Mouse (Mus musculus): ENCODE measurements around the gene Dcdc2c. TPM values are rescaled to one million over a fixed set of nuclear protein-coding genes. Genes with fewer than 3 reads are reported as not detected.

Gene Dcdc2c
- total RNA-seq (2021): 1 to 10 TPM in 1 of 2 experiments, under 1 TPM in 1; 0.97 to 1.1 TPM
- long read RNA-seq, experiment 1: 0 reads
- long read RNA-seq, experiment 2: 0 reads

GRCm38 (mm10) chr12:28552299-28552698 is at the start of gene Dcdc2c:
TSS of gene Dcdc2c (minus strand) at chr12:28552399.
- Histone ChIP-seq H3K27ac (no peak within 1 kb of the TSS), H3K4me3 (no peak within 1 kb of the TSS)
- DNase-seq (ENCODE audit: extremely low spot score in 1 of 2, low spot score in 2 of 2): no peak
- TF ChIP-seq CTCF (IDR thresholded peaks at IDR 0.05): no peak
- intact Hi-C loops (cut with DNase I): no loop called here

- no peak overlapping the region for H3K4me3 ChIP-seq
- intact Hi-C loops (cut with DNase I): no loop called here
- TF ChIP-seq CTCF (IDR thresholded peaks at IDR 0.05): no peak
- no peak overlapping the region for H3K27ac ChIP-seq
- DNase-seq (ENCODE audit: extremely low spot score in 1 of 2, low spot score in 2 of 2): no peak
Measured at GRCm38 (mm10) chr12:28598526-28598991, 46.4 kb upstream of the Dcdc2c start.

DNA sequence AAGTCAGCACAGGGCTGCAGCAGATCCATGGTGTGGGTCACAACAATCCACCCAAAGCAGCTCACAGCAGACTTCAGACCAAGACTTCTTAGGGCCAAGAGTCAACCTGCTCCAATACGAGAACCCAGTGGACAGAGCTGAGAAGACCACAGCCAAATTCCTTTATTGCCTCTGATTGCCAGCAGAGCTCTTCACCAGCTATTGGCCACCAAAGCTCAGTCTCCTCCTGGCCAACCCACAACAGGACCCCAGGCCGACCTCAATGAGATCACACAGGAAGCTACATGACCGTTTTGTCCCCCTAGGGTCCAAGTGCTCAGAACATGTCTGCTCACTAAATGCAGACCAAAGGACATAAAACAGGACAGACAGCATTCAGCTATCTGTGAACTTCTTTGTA is 45.9 kb upstream of the Dcdc2c start:
- Histone ChIP-seq H3K27ac (no peak overlapping the region), H3K4me3 (no peak overlapping the region)
- intact Hi-C loops (cut with DNase I): no loop called here
- no peak for TF ChIP-seq CTCF (IDR thresholded peaks at IDR 0.05)
- DNase-seq (ENCODE audit: extremely low spot score in 1 of 2, low spot score in 2 of 2): no peak

DNA sequence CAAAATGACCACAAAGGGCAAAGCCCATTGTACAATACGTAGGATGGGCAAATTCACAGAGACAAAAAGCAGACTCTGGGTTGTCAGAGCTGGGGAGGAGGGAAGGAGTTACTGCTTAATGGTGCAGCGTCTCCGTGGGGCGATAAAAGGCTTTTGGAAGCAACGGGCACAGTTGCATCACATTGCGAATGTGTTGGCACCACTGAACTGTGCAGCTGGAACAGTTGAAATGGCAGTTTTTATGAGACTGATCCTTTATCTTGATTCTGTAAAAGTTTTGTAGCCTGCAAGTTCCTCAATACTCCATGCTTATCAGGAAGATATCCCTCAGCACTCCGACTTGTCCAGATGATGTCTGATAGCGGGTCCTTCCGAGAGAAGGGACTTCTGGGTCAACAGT is 45.5 kb upstream of the Dcdc2c start:
- Histone ChIP-seq H3K4me3 (no peak overlapping the region), H3K27ac (no peak overlapping the region)
- DNase-seq (ENCODE audit: extremely low spot score in 1 of 2, low spot score in 2 of 2): no peak
- intact Hi-C loops (cut with DNase I): no loop called here
- no peak for TF ChIP-seq CTCF (IDR thresholded peaks at IDR 0.05)

GRCm38 (mm10) chr12:28596851-28597250 is 44.7 kb upstream of the Dcdc2c start:
- no peak for DNase-seq (ENCODE audit: extremely low spot score in 1 of 2, low spot score in 2 of 2)
- Histone ChIP-seq H3K27ac (no peak overlapping the region), H3K4me3 (no peak overlapping the region)
- intact Hi-C loops (cut with DNase I): no loop called here
- no peak for TF ChIP-seq CTCF (IDR thresholded peaks at IDR 0.05)

GRCm38 (mm10) chr12:28590428-28590827 is 38.2 kb upstream of the Dcdc2c start:
- intact Hi-C loops (cut with DNase I): loop anchor here (5.0 kb wide), 1 partner anchor 47 kb away; the partner anchor contains the start of gene Rps7
- Histone ChIP-seq H3K4me3 (no peak overlapping the region), H3K27ac (no peak overlapping the region)
- DNase-seq (ENCODE audit: extremely low spot score in 1 of 2, low spot score in 2 of 2): no peak
- no peak for TF ChIP-seq CTCF (IDR thresholded peaks at IDR 0.05)

GRCm38 (mm10) chr12:28589090-28589868 is 37.1 kb upstream of the Dcdc2c start:
- peak; percentile 95 for TF ChIP-seq CTCF (IDR thresholded peaks at IDR 0.05)
- intact Hi-C loops (cut with DNase I): loop anchor here (2.0 to 5.0 kb wide), 7 partner anchors 110 to 1293 kb away; partner anchors contain the start of genes Eipr1, Myt1l and Trappc12
- DNase-seq (ENCODE audit: extremely low spot score in 1 of 2, low spot score in 2 of 2): peak; percentile 91
- H3K27ac ChIP-seq: peak overlapping the region; percentile 87
- peak overlapping the region; percentile 34 for H3K4me3 ChIP-seq

DNA sequence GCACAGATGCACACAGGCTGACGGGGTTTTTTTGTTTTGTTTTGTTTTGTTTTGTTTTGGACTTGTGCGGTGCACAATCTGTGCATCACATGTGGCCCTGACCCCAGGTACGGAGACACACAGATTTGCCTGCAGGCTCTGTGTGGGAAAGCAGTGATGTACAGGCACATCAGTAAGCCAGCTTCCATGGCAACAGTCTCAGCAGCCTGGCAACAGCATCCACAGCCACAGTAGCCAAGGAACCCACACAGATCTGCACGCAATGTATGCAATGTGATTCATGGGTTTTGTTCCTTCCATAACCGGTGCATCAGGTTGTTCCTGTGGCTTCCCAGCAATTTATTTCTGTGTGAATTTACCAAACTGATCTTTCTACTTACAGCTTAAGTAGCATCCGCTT is 35.8 kb upstream of the Dcdc2c start:
- Histone ChIP-seq H3K27ac (peak overlapping the region; percentile 87), H3K4me3 (no peak overlapping the region)
- TF ChIP-seq CTCF (IDR thresholded peaks at IDR 0.05): no peak
- intact Hi-C loops (cut with DNase I): loop anchor here (2.0 to 5.0 kb wide), 7 partner anchors 111 to 1294 kb away; partner anchors contain the start of genes Eipr1, Myt1l and Trappc12
- DNase-seq (ENCODE audit: extremely low spot score in 1 of 2, low spot score in 2 of 2): peak; percentile 72

GRCm38 (mm10) chr12:28584036-28584435 is 31.8 kb upstream of the Dcdc2c start:
- H3K4me3 ChIP-seq: no peak overlapping the region
- no peak for DNase-seq (ENCODE audit: extremely low spot score in 1 of 2, low spot score in 2 of 2)
- H3K27ac ChIP-seq: no peak overlapping the region
- TF ChIP-seq CTCF (IDR thresholded peaks at IDR 0.05): no peak
- intact Hi-C loops (cut with DNase I): no loop called here

DNA sequence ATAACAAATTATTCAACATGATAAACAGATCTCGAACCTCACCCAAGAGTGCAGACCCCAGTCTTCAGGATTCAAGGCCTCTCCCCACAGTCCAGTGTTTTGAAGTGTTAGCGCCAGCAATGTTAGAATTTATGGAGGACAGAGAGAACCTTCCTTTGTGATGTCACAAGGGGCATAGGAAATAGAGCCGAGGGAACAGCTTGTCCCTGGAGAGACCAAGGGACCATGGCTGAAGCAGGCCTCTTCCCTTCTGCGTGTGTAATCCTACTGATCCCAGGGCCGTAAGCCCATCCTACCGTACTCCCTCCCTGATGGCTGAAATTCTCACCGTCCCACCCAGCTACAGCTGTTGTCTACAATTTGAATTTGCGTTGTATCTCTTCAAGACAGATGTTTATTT is 30.2 kb upstream of the Dcdc2c start, which contains the start of gene Allc:
TSS of gene Allc (minus strand) at position 101 of the 400 bp plus-strand sequence.
- TF ChIP-seq CTCF (IDR thresholded peaks at IDR 0.05): no peak

DNA sequence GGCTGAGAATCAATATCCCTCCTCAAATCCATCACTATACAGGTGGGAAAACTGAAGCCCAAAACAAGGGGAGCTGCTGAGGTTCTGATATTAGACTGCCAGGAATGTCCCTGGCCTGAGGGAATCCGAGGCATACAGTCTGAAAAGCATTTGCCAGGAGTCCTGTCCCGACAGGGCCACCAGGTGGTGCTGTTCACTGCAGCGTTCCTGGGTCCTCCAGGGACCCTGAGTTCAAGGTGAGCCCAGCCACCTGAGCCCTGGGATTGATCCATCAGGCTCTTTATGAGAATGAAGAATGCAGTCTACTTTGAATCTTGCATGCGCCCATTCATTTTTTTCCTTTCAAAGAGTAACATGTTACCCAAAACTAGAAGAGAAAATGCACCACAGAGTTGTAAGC is 26.9 kb upstream of the Dcdc2c start:
- DNase-seq (ENCODE audit: extremely low spot score in 1 of 2, low spot score in 2 of 2): peak in 1 of 2 experiments; percentile 43
- Histone ChIP-seq H3K4me3 (no peak overlapping the region), H3K27ac (no peak overlapping the region)
- intact Hi-C loops (cut with DNase I): no loop called here
- peak; percentile 63 for TF ChIP-seq CTCF (IDR thresholded peaks at IDR 0.05)

More for the DNA sequence above, 30.2 kb upstream of the Dcdc2c start, which contains the start of gene Allc:
- no peak for DNase-seq (ENCODE audit: extremely low spot score in 1 of 2, low spot score in 2 of 2)
- intact Hi-C loops (cut with DNase I): no loop called here
- Histone ChIP-seq H3K27ac (no peak within 1 kb of the TSS), H3K4me3 (no peak within 1 kb of the TSS)

GRCm38 (mm10) chr12:28578147-28578546 is 25.9 kb upstream of the Dcdc2c start:
- Histone ChIP-seq H3K4me3 (no peak overlapping the region), H3K27ac (no peak overlapping the region)
- no peak for TF ChIP-seq CTCF (IDR thresholded peaks at IDR 0.05)
- no peak for DNase-seq (ENCODE audit: extremely low spot score in 1 of 2, low spot score in 2 of 2)
- intact Hi-C loops (cut with DNase I): no loop called here
